Mouse (Mus musculus) bone marrow, adult 2 months (tissue): Measurements from ENCODE around the gene Spaca5.

Source experiments
- CTCF ChIP-seq: fragments of 200-500 bp; IDR thresholded peaks from 2 replicates; pipeline ENCODE4 v1.5.1; 2011; ENCODE audit warnings: low read length, control low read depth; ENCODE audit not compliant: control insufficient read depth, insufficient read depth
- POLR2A ChIP-seq: fragments of 200-500 bp; IDR thresholded peaks from 2 replicates; pipeline ENCODE4 v1.6.1; 2011; ENCODE audit warnings: low read depth, mild to moderate bottlenecking, control low read depth, low read length, borderline replicate concordance; ENCODE audit not compliant: control insufficient read depth

GRCm38 (mm10) chrX:21088645-21088982, 20.4 kb downstream of the Spaca5 start:
- no peak for TF ChIP-seq CTCF
- TF ChIP-seq POLR2A, result no peak
